28 mouse cellular contexts compared by ENCODE assay signal in the genomic region with DNA sequence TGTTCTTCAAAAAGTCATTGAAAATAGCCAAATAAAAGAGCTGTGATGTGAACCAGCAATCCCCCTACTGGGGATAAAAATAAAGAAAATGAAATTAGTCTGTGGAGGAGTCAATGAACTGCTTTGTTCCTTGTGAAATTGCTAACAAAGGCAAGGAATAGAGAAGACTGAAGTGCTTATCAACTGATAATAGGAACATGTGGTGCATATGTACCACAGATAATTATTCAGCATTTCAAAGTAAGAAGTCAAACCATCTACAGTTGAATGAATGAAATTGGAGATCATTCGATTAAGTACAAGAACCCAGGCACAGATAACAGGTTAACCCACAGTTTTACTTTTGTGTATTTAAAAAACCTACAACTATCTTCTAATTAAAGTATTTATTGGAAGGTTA.
"Had no signal": no experiment of that assay in that cellular context is flagged by ENCODE, and none has a peak within 500 bp of the region (broad histone marks: within the 10 kb centered on the region; RNA-seq: fewer than 3 reads in every experiment).

No protein-coding gene starts in this region.

- H3K27ac ChIP-seq: limb, embryonic 10.5 days; limb, embryonic 12.5 days; limb, embryonic 13.5 days; limb, embryonic 15.5 days; liver, embryonic 12.5 days; liver, embryonic 13.5 days; liver, embryonic 14.5 days; liver, embryonic 15.5 days; lung, embryonic 15.5 days; macrophage; midbrain, embryonic 10.5 days; midbrain, embryonic 12.5 days; midbrain, embryonic 13.5 days; midbrain, embryonic 15.5 days; neural tube, embryonic 12.5 days had no signal

- H3K4me3 ChIP-seq: limb, embryonic 10.5 days; limb, embryonic 12.5 days; limb, embryonic 13.5 days; limb, embryonic 15.5 days; liver, embryonic 12.5 days; liver, embryonic 13.5 days; liver, embryonic 15.5 days; lung, embryonic 15.5 days; megakaryocyte, embryonic 14.5 days; midbrain, embryonic 10.5 days; midbrain, embryonic 12.5 days; midbrain, embryonic 13.5 days; midbrain, embryonic 15.5 days; myocyte; neural tube, embryonic 12.5 days had no signal

- H3K9me3 ChIP-seq: limb, embryonic 10.5 days; limb, embryonic 12.5 days; limb, embryonic 13.5 days; limb, embryonic 15.5 days; liver, embryonic 12.5 days; liver, embryonic 13.5 days; liver, embryonic 15.5 days; lung, embryonic 15.5 days; megakaryocyte, embryonic 14.5 days; midbrain, embryonic 10.5 days; midbrain, embryonic 12.5 days; midbrain, embryonic 13.5 days; midbrain, embryonic 15.5 days; neural tube, embryonic 12.5 days had no signal

- DNase-seq: left cerebral cortex, postnatal 4 days; liver; liver, embryonic 13.5 days; liver, postnatal 0 days; lung, adult 18-20 months; lung, adult 2 months; lung, embryonic 14.5 days; lung, postnatal 10 days; lung, postnatal 14 days; lung, postnatal 36 days; lung, postnatal 4 days; midbrain, embryonic 14.5 days had no signal

- H3K4me1 ChIP-seq: limb, embryonic 10.5 days; limb, embryonic 12.5 days; limb, embryonic 13.5 days; limb, embryonic 15.5 days; liver, embryonic 12.5 days; liver, embryonic 13.5 days; liver, embryonic 15.5 days; lung, embryonic 15.5 days; megakaryocyte, embryonic 14.5 days; midbrain, embryonic 10.5 days; midbrain, embryonic 12.5 days; midbrain, embryonic 13.5 days; midbrain, embryonic 15.5 days; neural tube, embryonic 12.5 days had no signal

- H3K9ac ChIP-seq: limb, embryonic 12.5 days; limb, embryonic 13.5 days; limb, embryonic 15.5 days; liver, embryonic 12.5 days; liver, embryonic 13.5 days; liver, embryonic 14.5 days; liver, embryonic 15.5 days; liver, postnatal 0 days; lung, embryonic 14.5 days; lung, embryonic 15.5 days; midbrain, embryonic 12.5 days; midbrain, embryonic 13.5 days; midbrain, embryonic 15.5 days; neural tube, embryonic 12.5 days had no signal

- H3K36me3 ChIP-seq: limb, embryonic 10.5 days; limb, embryonic 12.5 days; limb, embryonic 13.5 days; limb, embryonic 15.5 days; liver, embryonic 12.5 days; liver, embryonic 13.5 days; liver, embryonic 15.5 days; lung, embryonic 15.5 days; midbrain, embryonic 10.5 days; midbrain, embryonic 12.5 days; midbrain, embryonic 13.5 days; midbrain, embryonic 15.5 days; neural tube, embryonic 12.5 days had no signal

- H3K27me3 ChIP-seq: limb, embryonic 12.5 days; limb, embryonic 13.5 days; limb, embryonic 15.5 days; liver, embryonic 12.5 days; liver, embryonic 13.5 days; liver, embryonic 15.5 days; lung, embryonic 15.5 days; megakaryocyte, embryonic 14.5 days; midbrain, embryonic 12.5 days; midbrain, embryonic 13.5 days; midbrain, embryonic 15.5 days; neural tube, embryonic 12.5 days had no signal
